Mouse (Mus musculus): ENCODE results near the gene Ctf1.

DNA sequence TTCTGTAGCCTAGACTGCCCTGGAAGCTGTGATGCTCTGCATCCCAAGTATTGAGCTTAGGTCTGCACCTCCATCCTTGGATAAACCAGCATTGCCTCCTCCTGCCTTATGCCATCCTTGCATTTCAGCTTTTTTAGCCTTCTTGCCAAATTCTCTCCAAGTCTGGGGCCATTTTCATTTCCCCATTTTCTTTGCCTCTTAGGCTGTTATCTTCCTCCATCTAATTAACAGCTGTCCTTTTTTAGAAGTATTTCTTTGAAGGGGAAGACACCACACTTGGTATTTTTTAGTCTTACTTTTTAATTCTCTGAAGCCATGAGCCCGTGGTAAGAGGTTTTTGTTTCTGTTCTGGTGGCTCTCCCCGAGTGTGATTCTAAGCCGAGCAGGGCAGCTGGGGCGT lies 51.1 kb downstream of the Ctf1 start:
- no peak for TF ChIP-seq CTCF (IDR thresholded peaks at IDR 0.05 in 2 of 3, conservative IDR thresholded peaks at IDR 0.05 in 1 of 3; ENCODE audit: control insufficient read depth in 1 of 3, insufficient read depth in 1 of 3, low read depth in 2 of 3, low read length in 3 of 3, poor library complexity in 1 of 3, severe bottlenecking in 1 of 3)
- TF ChIP-seq MXI1 (IDR thresholded peaks at IDR 0.05; ENCODE audit: low read depth, low read length): no peak
- peak; percentile 68 for TF ChIP-seq GATA1 (IDR thresholded peaks at IDR 0.05; ENCODE audit: low read depth, low read length)
- no peak for TF ChIP-seq POLR2A (IDR thresholded peaks at IDR 0.05; ENCODE audit: control insufficient read depth in 1 of 2, insufficient read depth in 1 of 2, low read depth in 1 of 2, low read length in 2 of 2, poor library complexity in 1 of 2)
- TF ChIP-seq SIN3A (IDR thresholded peaks at IDR 0.05; ENCODE audit: low read length): peak; percentile 55; the same call in 1 of the 2 replicates
- TF ChIP-seq ELF1 (IDR thresholded peaks at IDR 0.05; ENCODE audit: low read depth, low read length): no peak
- peak in 1 of 2 experiments; percentile 12; a peak in 1 of 4 replicates for TF ChIP-seq EP300 (IDR thresholded peaks at IDR 0.05; ENCODE audit: low read depth in 1 of 2, low read length in 2 of 2)

Measured in MEL (cell line).